In the genomic region with DNA sequence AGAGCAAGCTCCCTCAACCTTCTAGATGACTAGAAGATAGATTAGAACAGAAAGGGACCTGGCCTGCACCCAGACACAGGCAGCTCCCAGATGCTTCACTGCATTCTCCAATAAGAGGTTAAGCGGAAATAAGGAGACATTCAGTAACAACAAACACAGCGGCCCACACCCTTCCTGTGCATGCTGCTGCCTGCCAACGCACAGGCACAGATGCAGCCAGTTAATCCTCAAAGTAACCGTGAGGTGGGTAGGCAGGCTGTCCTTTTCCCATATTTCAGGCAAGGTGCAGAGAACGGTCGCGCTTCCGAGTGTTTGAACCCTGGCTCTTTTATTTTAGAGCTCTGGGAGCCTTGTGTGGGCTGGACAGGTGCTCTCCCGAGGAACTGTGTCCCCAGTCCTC, we compare ENCODE assay signal across 8 mouse cellular contexts. TPM values are rescaled to one million over a fixed set of nuclear protein-coding genes. Genes with fewer than 3 reads are reported as not detected.
DNase-seq lines count a peak whose midpoint lies in the region; ATAC-seq and TF ChIP-seq lines count a peak whose summit lies in the region.

No protein-coding gene starts in this region.

- no peak overlapping the region for H3K9ac ChIP-seq in embryonic facial prominence, embryonic 14.5 days (ENCODE audit: low read depth, low read length)
- H3K9ac ChIP-seq in hindbrain, postnatal 0 days (replicated peaks; ENCODE audit: low read length) = no peak overlapping the region

- DNase-seq in layer of hippocampus, adult 9-11 months = peak; percentile 49
- no peak for DNase-seq in layer of hippocampus, postnatal 14 days (ENCODE audit: low spot score in 2 of 2)
- peak; percentile 59 for DNase-seq in embryonic facial prominence, embryonic 14.5 days (ENCODE audit: low spot score)
- peak; percentile 36 for DNase-seq in hindbrain, postnatal 0 days (ENCODE audit: low spot score)
- DNase-seq in lung, postnatal 14 days = peak; percentile 55
- DNase-seq in adrenal gland, postnatal 25 days = no peak
- no peak for DNase-seq in frontal cortex, adult 2 months (ENCODE audit: extremely low spot score in 1 of 2, low spot score in 1 of 2)
- no peak for DNase-seq in layer of hippocampus, postnatal 10 days (ENCODE audit: low spot score in 2 of 2)

- H3K9me3 ChIP-seq in embryonic facial prominence, embryonic 14.5 days (ENCODE audit: control insufficient read depth, low read length) = no peaks in the 10 kb centered on the region
- no peaks in the 10 kb centered on the region for H3K9me3 ChIP-seq in hindbrain, postnatal 0 days (ENCODE audit: low read length)

- ATAC-seq in embryonic facial prominence, embryonic 14.5 days (ENCODE audit: low read depth) = peak; percentile 54; the same call in 1 of the 2 replicates
- no peak for ATAC-seq in hindbrain, postnatal 0 days

- TF ChIP-seq CTCF in hindbrain, postnatal 0 days (IDR thresholded peaks at IDR 0.05; ENCODE audit: low read depth) = no peak

- H3K27ac ChIP-seq in embryonic facial prominence, embryonic 14.5 days (replicated peaks; ENCODE audit: low read depth, low read length) = peak overlapping the region; percentile 1; the same call in 1 of the 2 replicates
- peak overlapping the region; percentile 41 for H3K27ac ChIP-seq in hindbrain, postnatal 0 days

- H3K4me1 ChIP-seq in embryonic facial prominence, embryonic 14.5 days (ENCODE audit: control insufficient read depth, insufficient read depth, low read length) = peaks cover 20% of the 10 kb centered on the region
- peaks cover 19% of the 10 kb centered on the region for H3K4me1 ChIP-seq in hindbrain, postnatal 0 days (ENCODE audit: insufficient read depth, low read length)

- no peak overlapping the region for H3K4me2 ChIP-seq in embryonic facial prominence, embryonic 14.5 days (ENCODE audit: low read depth, low read length)
- no peak overlapping the region for H3K4me2 ChIP-seq in hindbrain, postnatal 0 days (ENCODE audit: low read depth, low read length)

- WGBS in embryonic facial prominence, embryonic 14.5 days = 61% methylated on average over 9 of the region's 9 CpGs
- 61% methylated on average over 9 of the region's 9 CpGs for WGBS in hindbrain, postnatal 0 days

- H3K4me3 ChIP-seq in embryonic facial prominence, embryonic 14.5 days (ENCODE audit: low read depth, low read length) = no peak overlapping the region
- no peak overlapping the region for H3K4me3 ChIP-seq in hindbrain, postnatal 0 days (ENCODE audit: low read length)

- no peaks in the 10 kb centered on the region for H3K27me3 ChIP-seq in embryonic facial prominence, embryonic 14.5 days (replicated peaks; ENCODE audit: control insufficient read depth, insufficient read depth, low read length)
- H3K27me3 ChIP-seq in hindbrain, postnatal 0 days (ENCODE audit: insufficient read depth, low read length) = no peaks in the 10 kb centered on the region

- H3K36me3 ChIP-seq in embryonic facial prominence, embryonic 14.5 days (ENCODE audit: control insufficient read depth, insufficient read depth, low read length) = peaks cover 44% of the 10 kb centered on the region
- no peaks in the 10 kb centered on the region for H3K36me3 ChIP-seq in hindbrain, postnatal 0 days (ENCODE audit: insufficient read depth, low read length)

RNA-seq across cellular contexts. Expression of gene Bag3, which starts 17.8 kb away (rescaled TPM):
- total RNA-seq in layer of hippocampus, postnatal 14 days (2021) = 10 to 100 TPM in 1 of 2 experiments, 1 to 10 TPM in 1; 8.9 to 10.3 TPM
- polyA plus RNA-seq in embryonic facial prominence, embryonic 14.5 days (2014; fragmentation: Nextera tagmentation; extraction: Ambion mirVana) = 21.7 and 23.6 TPM in 2 replicates
- total RNA-seq in hindbrain, postnatal 0 days (2014; rRNA removed) = 4.5 and 6.7 TPM in 2 replicates
- polyA plus RNA-seq in hindbrain, postnatal 0 days (2015; fragmentation: Nextera tagmentation; extraction: Ambion mirVana) = 4.7 and 5.2 TPM in 2 replicates
- 148 and 181 TPM in 2 replicates for total RNA-seq in adrenal gland, postnatal 25 days (2021)
- polyA plus RNA-seq in frontal cortex, adult 2 months (2012; rRNA removed) = 6.3 and 8.0 TPM in 2 replicates
- 1 to 10 TPM; 7.1 to 7.8 TPM for total RNA-seq in layer of hippocampus, postnatal 10 days (2021)

Comparison
In these comparisons a context has a peak if more than half of its experiments do, and no peak if none do; other contexts are left out.
1. DNase-seq: peak in layer of hippocampus, adult 9-11 months (single experiment), embryonic facial prominence, embryonic 14.5 days (single experiment), hindbrain, postnatal 0 days (single experiment) and lung, postnatal 14 days (single experiment); none in layer of hippocampus, postnatal 14 days (0 of 2), adrenal gland, postnatal 25 days (single experiment), frontal cortex, adult 2 months (0 of 2) and layer of hippocampus, postnatal 10 days (0 of 2).
2. RNA of gene Bag3, which starts 17.8 kb away (total RNA-seq): 148 to 181 TPM in adrenal gland, postnatal 25 days; 8.9 to 10.3 TPM in layer of hippocampus, postnatal 14 days, 7.1 to 7.8 TPM in layer of hippocampus, postnatal 10 days and 4.5 to 6.7 TPM in hindbrain, postnatal 0 days; every median in the first group is over 10 times any median in the second.